Mouse (Mus musculus) left cerebral cortex, adult 8-10 months (tissue): ENCODE measurements around the gene AW146154. TPM values are rescaled to one million over a fixed set of nuclear protein-coding genes. Genes with fewer than 3 reads are reported as not detected.
A peak's percentile ranks its signal among the peaks of the same experiment; 100 is the strongest.
"Not testable (repeated sequence)": the region's sequence is repeated elsewhere in the genome, so short reads cannot be mapped to it uniquely, and the experiment has no call there.

Experiments
- DNase-seq, 2 experiments: peaks; one replicate each; pipeline ENCODE4 v3.0.0; 2022; ENCODE audit warnings: low spot score in 2 of 2
- total RNA-seq, 4 experiments: library from RNA; stranded (reverse); gene quantifications; 2 replicates each; pipeline ENCODE4 v1.2.4; 2022

The AW146154 gene
- total RNA-seq: 10 to 100 TPM in 2 of 4 experiments, 1 to 10 TPM in 2; 9.0 to 11.4 (median 9.9) TPM

- DNase-seq: peak; percentile 98 to 99
These were observed at the start of gene AW146154, which contains the start of gene Gm20449 for GRCm38 (mm10) chr7:41499389-41500049. Gene AW146154, minus strand, starts transcription at chr7:41499890. Gene Gm20449, minus strand, starts transcription at chr7:41499417.

- DNase-seq: no peak
These were observed 13.0 kb upstream of the AW146154 start for GRCm38 (mm10) chr7:41512672-41513071.

- DNase-seq: no peak
These were observed 12.5 kb upstream of the AW146154 start for GRCm38 (mm10) chr7:41512207-41512606.

- DNase-seq: no peak
These were observed 2.7 kb upstream of the AW146154 start for GRCm38 (mm10) chr7:41502402-41502801.

GRCm38 (mm10) chr7:41500151-41500934 lies 653 bp upstream of the AW146154 start:
- DNase-seq: peak in 1 of 2 experiments; percentile 51

- not testable (repeated sequence) for DNase-seq
These were observed 687 bp downstream of the AW146154 start for GRCm38 (mm10) chr7:41499018-41499388.

- not testable (repeated sequence) for DNase-seq
These were observed 1.2 kb downstream of the AW146154 start for GRCm38 (mm10) chr7:41498464-41498863.

GRCm38 (mm10) chr7:41497871-41498270 lies 1.8 kb downstream of the AW146154 start:
- no peak for DNase-seq

GRCm38 (mm10) chr7:41451864-41452263 lies 47.8 kb downstream of the AW146154 start:
- DNase-seq: no peak

- not testable (repeated sequence) for DNase-seq
These were observed 51.1 kb downstream of the AW146154 start, which contains the start of gene Vmn2r57 for GRCm38 (mm10) chr7:41448596-41448995. Gene Vmn2r57, minus strand, starts transcription at chr7:41448696.

Other genes starting within 250 kb of the AW146154 start
- 10 to 100 TPM in 3 of 4 experiments, 1 to 10 TPM in 1; 8.6 to 12.8 (median 12.0) TPM for gene AI987944, start 106.5 kb downstream of the AW146154 start, total RNA-seq
- gene Vmn2r57, start 51.2 kb downstream of the AW146154 start, total RNA-seq: under 1 TPM; 0.53 to 0.64 (median 0.62) TPM
- gene Gm20449, start 473 bp downstream of the AW146154 start, total RNA-seq: under 1 TPM; 0.11 to 0.39 (median 0.21) TPM
- gene Gm6871, start 73.8 kb upstream of the AW146154 start, total RNA-seq: not detected
- gene 2610021A01Rik, start 99.3 kb upstream of the AW146154 start, total RNA-seq: 10 to 100 TPM; 29.2 to 42.3 (median 35.2) TPM
- gene Zfp788, start 133.3 kb upstream of the AW146154 start, total RNA-seq: 10 to 100 TPM; 36.5 to 42.9 (median 41.3) TPM